Mouse (Mus musculus) urinary bladder, adult 2 months (tissue): Measurements from ENCODE around the gene AU015836. TPM values are rescaled to one million over a fixed set of nuclear protein-coding genes. Genes with fewer than 3 reads are reported as not detected.
"Not testable (repeated sequence)": the region's sequence is repeated elsewhere in the genome, so short reads cannot be mapped to it uniquely, and the experiment has no call there.

ENCODE experiments used
- DNase-seq: peaks from one replicate; pipeline ENCODE4 v3.0.0; 2022; ENCODE audit warnings: low spot score
- polyA plus RNA-seq: library from polyadenylated mRNA; depleted of rRNA; stranded (reverse); fragments of >200 nt; gene quantifications from 2 replicates; pipeline ENCODE4 v1.2.3, GENCODE M21; 2012; rRNA removed

AU015836 gene
- not detected in 2 replicates for polyA plus RNA-seq

DNA sequence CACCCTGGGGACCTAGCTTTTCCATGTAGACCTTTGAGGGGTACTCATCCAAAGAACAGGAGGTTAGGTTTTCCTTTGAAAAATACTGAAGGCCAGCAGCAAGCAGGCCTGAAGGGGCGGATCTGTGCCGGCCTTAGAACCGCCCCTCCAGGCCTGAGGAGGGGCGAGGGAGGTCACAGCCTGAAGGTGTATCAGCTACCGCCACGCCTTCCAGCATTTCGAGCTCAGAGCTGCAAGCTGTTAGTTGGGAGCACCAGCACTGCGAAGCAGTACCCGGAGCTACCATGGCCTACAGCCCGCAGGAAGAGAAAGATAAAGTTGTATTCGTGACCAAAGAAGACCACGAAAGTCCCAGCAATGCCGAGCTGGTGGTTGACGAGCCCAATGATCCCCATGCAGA is at the start of gene AU015836:
Gene AU015836, plus strand, starts transcription at position 216 of the 400 bp plus-strand sequence.
- no peak for DNase-seq

DNA sequence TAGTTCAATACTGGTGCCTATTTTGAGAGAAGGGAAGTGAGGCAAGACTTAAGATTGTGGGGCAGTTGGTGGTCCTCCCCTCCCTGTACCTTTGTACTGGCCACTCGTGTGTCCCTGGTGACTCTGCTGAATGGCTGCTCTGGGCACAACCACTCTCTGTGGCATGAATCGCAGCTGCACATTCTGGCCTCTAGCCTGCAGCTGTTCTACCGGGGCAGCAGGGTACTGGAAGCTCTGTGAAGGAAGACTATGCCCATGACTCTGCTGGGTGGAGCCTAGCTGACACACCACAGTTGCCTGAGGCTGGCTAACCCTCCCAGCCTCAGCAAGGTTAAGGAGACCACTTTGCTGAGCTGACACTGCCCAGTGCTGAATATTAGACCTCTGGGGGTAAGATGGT is 49.4 kb upstream of the AU015836 start:
- no peak for DNase-seq

DNA sequence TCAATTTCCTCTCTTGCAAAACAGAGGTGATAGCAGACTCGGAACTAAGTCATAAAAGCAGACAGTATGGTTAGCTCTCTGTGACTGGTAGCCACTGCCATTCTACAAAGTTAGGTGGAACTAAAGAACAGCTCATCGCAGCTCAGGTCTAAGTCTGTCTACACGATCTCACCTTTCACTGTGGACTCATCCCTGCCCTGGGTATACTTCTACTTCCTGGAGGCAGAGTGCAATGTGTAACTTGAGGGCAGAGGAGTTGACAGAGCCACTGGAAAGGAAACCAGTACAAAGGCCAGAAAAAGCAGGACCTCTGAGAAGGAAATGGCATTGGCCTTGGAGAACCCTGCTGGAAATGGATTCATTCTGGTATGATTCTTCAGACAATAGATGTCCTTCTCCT is 40.1 kb upstream of the AU015836 start:
- DNase-seq = no peak

DNA sequence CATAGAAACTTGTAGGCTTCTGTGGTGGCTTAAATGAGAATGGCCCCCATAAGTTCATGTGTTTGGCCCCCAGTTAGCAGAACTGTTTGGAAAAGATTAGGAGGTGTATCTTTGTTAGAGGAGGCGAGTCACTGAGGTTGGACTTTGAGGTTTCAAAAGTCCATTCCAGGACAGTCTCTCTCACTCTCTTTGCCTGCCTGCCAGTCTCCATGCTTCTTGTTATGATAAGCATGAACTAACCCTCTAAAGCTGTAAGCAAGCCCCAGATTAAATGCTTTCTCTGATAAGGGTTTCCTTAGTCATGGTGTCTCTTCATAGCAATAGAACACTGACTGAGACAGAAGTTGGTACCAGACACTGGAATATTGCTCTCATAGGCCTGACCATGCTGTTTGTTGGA is 39.7 kb upstream of the AU015836 start:
- no peak for DNase-seq

DNA sequence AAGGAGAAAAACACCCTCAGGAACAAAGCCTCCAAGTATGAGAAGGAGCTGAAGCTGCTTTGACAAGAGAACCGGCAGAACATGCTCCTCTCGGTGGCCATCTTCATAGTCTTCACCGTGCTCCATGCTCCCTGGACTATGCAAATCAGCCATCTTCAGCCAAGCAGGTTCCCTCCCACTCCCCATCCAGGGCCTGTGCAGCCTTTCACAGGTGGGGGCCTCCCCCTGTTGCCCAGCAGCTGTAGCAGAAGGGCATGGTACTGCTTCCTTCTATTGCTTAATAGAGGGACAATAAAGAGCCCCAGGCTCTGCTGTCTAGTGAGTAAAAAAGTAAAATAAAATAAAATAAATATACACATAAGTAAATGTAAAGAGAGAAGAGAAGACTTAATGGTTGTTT is 36.8 kb upstream of the AU015836 start:
- DNase-seq = no peak

DNA sequence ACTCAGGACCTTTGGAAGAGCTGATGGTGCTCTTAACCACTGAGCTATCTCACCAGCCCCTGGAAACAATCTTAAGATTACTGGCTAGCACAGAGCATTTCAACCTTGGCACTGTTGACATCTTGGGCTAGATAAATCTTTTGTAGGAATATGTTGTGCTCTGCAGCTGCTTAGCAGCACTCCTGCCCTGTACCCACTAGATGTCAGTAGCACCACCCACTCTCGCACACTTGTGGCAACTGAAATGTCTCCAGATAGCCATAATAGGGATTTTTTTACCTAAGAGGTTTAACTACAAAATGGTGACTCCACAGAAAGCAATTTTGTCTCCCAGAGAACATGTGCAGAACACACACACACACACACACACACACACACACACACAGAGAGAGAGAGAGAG is 11.7 kb upstream of the AU015836 start:
- DNase-seq = no peak

DNA sequence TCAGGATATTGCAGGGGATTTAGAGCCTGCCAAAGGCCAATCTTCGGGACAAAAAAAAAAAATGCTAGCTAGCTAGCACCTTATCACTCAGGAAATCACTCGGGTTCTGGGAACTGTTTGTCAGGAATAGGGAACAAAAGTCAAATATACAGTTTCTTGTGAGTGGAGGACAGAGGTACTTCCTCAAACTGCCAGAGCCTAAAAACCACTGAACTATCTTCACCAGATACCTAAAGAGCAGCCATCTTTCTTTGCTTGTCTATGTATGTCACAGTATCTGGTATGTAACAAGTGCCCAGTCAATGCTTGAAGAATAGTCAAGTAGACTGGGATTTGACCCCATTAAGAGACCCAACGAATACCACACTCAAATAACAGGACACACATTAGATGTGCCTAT is 10.0 kb upstream of the AU015836 start:
- no peak for DNase-seq

DNA sequence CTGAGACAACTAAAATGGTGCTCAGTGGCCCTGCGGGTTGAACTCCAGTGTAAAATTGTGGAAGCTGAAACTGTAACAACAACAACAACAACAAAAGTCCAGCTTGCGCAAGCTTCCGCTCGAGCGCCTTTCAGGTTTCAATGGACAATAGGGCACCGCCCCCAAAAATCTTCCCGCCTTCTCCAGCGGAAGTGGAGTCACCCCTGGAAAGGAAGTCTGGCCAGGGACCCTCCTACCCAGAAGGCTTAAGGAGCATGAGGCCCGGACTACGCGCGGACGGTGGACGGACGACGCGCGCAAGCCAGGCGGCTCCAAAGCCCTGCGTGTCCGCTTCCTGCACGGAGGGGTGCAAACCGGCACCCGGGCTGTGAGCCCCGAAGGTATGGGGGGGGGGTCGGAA is 11.9 kb downstream of the AU015836 start:
- DNase-seq = no peak

DNA sequence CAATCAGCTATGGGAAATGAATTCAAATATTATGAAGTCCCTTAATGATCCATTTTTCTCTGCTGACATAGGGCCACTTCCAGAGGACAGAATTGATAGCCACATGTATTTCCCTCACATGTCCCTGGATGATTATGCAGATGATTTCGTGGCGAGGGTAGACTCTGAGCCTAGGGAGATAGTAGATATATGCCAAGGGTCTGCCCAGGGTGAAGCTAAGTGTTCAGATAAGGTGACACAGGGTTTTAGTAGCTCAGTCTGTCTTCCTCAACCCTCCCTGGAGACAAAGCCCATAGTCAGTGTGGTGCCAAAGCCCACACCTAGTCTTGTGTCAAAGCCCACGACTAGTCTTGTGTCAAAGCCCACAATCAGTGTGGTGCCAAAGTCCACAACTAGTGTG is 13.7 kb downstream of the AU015836 start:
- no peak for DNase-seq

DNA sequence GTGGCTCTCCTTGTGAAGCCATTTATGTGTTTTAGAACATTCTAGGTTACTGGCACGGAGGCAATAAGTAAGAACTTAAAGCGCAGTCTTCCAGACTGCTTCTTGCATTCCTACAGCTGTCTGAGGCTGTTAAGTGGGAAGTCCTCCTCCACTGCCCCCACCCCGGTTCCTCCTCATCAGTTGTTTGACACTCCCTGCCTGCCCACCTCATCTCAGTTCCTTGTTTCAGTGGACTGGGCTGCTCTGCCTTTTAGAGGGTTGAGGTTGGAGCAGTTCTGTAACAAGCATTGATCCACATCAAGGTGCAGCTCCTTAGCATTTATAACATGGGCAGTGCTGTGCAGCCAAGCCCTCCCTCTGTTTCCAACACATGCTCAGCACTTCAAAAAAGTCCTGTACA is 16.6 kb downstream of the AU015836 start:
- not testable (repeated sequence) for DNase-seq

DNA sequence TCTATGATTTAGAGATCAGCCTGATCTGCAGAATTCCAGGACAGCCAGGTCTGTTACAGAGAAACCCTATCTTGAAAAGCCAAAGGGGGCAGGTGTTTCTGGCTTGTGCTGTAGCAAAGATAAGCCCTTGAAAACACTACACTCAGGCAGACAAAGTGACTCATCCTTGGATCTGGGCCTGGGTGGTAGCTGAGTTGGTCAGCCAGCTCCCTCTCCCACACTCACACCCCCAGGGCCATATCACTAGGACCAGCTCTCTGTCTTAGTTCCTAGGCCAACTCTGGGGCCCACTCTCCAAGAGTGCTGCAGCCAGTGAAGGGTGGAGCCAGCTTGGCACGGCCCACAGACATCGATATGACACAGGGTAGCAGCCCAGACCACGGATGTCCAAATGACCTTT is 38.5 kb downstream of the AU015836 start:
- DNase-seq = no peak

DNA sequence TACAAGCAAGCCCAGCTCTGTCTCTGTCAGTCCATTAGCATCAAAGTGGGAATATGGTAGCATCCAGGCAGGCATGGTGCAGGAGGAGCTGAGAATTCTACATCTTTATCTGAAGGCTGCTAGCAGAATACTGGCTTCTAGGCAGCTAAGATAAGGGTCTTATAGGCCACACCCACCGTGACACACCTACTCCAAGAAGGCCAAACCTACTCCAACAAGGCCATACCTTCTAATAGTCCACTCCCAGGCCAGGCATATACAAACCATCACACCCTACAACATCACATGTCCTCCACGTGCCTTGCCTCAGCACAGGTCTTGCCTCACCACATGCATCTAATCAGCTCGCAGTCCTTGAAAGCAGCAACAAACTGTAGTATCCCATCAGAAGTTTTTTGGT is 41.0 kb downstream of the AU015836 start:
- DNase-seq = no peak

DNA sequence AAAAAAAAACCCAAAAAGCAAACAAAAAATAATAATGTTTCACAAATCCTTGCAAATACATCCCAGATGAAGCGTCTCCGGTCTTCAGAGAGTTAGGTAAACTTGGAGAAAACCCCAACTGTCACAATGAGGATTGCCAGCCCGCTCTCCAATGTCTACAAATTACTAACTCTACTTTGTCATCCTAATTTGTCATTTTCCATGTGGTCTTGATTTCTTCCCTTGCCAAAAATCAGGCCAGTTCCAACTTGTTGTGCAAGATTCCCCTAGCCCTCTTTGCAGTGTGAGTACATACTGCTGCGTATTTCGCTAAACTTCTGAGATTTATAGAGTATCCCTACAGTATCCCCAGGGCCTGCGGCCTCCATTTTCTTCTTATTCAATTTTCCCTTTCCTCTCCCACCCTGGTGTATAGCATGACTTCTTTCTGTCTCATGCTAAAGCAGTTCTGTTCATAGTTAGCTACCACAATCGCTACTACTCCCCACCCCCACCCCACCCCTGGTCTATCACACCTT is 43.3 kb downstream of the AU015836 start:
- no peak for DNase-seq

DNA sequence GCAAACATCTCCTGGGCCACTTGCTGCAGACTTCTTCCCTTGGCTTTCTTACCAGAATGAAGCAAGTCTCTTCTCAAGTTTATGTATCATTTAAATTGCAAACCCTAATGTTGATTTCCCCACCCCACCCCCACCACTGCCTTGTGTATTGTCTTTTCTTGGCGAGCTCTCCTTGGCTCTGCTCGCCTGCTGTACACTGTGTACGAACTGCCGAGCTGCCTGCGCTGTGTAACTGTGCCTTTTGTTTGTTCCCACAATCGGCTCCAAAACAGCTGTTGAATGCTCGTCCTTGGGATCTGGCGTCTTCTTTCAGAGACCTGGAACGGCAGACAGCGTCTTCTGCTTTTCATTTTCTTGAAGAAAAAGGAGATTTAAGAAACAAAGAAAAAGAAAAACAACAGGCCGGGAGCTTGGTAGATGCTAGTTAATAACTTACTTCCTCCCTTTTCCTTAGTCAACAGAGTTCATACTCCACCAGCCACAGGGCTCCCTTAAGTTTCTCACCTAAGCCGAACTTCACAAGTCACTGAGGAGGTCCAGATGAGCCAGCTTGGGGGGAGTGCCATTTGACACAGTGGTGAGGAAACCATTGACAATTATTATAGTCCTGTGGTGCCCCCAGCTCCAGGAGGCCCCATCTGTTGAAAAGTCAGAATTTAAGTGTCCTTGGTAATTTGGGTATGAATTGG is 44.2 kb downstream of the AU015836 start:
- DNase-seq = no peak

DNA sequence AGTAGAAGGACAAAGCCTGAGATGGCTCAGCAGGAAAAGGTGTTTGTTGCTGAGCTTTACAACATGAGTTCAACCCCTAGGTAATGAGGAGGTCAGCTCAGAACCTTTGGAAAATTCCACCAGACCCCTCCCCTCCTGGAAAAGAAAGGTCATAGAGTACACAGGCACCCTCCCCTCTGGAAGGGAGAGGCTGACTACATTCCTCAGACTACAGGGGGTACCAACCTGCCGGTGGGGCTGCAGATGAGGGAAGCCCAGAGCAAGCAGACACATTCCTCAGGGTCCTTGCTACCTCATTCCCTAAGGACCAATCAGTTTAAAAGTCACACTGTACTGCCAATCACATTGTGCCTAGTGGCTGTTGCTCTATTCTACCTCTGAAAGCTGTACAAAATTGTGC is 48.4 kb downstream of the AU015836 start:
- no peak for DNase-seq

DNA sequence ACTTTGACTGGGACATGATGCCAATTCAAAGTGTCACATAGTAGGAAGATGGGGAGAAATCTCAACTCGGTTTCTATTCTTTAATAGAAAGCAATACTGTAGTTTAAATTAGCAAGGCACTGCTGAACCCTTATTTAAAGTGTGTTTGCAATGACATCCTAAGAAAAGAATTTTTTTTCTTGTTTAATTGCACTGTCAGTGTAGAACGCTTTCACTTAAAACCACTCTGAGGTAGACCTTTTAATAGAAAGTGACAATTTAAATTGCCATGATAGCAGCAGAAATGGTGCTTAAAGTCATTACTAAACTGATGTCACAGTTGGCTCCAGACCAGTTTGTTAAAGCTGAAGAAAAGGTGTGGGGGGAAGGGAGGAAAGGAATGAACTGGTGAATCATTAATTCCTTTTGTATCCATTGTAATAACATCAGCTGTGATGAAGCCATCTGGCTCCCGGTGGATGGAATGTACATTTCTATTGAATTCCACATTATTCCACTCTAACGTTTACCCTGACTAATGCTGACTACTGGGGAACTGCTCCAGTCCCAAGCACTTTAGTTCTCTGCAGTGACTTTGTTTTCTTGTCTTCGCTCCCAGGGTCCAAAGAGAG is 53.9 kb downstream of the AU015836 start:
- no peak for DNase-seq

Other genes with a start within 250 kb of the AU015836 start
- 26.9 and 30.5 TPM in 2 replicates for gene Pdk3, start 136.5 kb upstream of the AU015836 start, polyA plus RNA-seq
- 11.2 and 11.3 TPM in 2 replicates for gene Zfx, start 155.0 kb downstream of the AU015836 start, polyA plus RNA-seq
- 69.7 and 82.5 TPM in 2 replicates for gene Eif2s3x, start 244.2 kb downstream of the AU015836 start, polyA plus RNA-seq